In the genomic region with DNA sequence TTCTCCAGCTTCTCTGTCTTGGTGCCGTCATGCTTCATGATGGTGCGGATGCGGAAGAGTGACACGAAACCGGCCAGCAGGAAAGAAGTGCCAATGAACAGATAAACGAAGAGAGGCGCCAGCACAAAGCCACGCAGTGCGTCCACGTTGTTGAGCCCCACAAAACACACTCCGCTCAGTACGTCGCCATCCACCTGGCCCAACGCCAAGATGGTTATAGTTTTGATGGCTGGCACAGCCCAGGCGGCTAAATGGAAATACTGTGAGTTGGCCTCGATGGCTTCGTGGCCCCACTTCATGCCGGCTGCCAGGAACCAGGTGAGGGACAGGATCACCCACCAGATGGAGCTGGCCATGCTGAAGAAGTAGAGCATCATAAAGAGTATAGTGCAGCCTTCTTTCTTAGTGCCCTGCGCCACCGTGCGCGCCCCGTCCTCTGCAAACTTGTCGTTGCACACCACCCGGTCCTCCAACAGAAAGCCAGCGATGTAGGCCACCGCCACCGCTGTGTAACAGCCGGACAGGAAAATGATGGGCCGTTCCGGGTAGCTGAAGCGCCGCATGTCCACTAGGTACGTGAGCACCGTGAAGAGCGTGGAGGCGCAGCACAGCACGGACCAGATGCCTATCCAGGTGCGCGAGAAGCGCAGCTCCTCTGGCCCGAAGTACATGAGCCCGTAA, we compare ENCODE assay signal across 8 mouse cellular contexts. TPM values are rescaled to one million over a fixed set of nuclear protein-coding genes. Genes with fewer than 3 reads are reported as not detected.
DNase-seq lines count a peak whose midpoint lies in the region; ATAC-seq lines count a peak whose summit lies in the region.

No protein-coding gene starts in this region.

- H3K27ac ChIP-seq in heart, embryonic 12.5 days (ENCODE audit: poor library complexity, severe bottlenecking) = peak overlapping the region; percentile 96
- H3K27ac ChIP-seq in kidney, embryonic 16.5 days (ENCODE audit: low read length) = peak overlapping the region; percentile 98
- no peak overlapping the region for H3K27ac ChIP-seq in liver, embryonic 16.5 days (ENCODE audit: low read length)

- WGBS in heart, embryonic 12.5 days = 1% methylated on average over 43 of the region's 43 CpGs
- WGBS in kidney, embryonic 16.5 days = 1% methylated on average over 43 of the region's 43 CpGs
- 6% methylated on average over 43 of the region's 43 CpGs for WGBS in liver, embryonic 16.5 days (ENCODE audit: insufficient replicate concordance)

- H3K9ac ChIP-seq in heart, embryonic 12.5 days = peak overlapping the region; percentile 97
- H3K9ac ChIP-seq in kidney, embryonic 16.5 days (replicated peaks; ENCODE audit: low read length) = peak overlapping the region; percentile 92
- peak overlapping the region; percentile 62; the same call in 1 of the 2 replicates for H3K9ac ChIP-seq in liver, embryonic 16.5 days (ENCODE audit: low read depth, low read length)

- no peaks in the 10 kb centered on the region for H3K27me3 ChIP-seq in heart, embryonic 12.5 days (replicated peaks)
- peaks cover 4% of the 10 kb centered on the region; the same call in 1 of the 2 replicates for H3K27me3 ChIP-seq in kidney, embryonic 16.5 days (ENCODE audit: insufficient read depth, low read length)
- H3K27me3 ChIP-seq in liver, embryonic 16.5 days (ENCODE audit: control insufficient read depth, insufficient read depth, low read depth, low read length) = peaks cover 46% of the 10 kb centered on the region

- H3K36me3 ChIP-seq in heart, embryonic 12.5 days = peaks cover 11% of the 10 kb centered on the region
- H3K36me3 ChIP-seq in kidney, embryonic 16.5 days (ENCODE audit: insufficient read depth, low read length) = peaks cover 2% of the 10 kb centered on the region; the same call in 1 of the 2 replicates
- no peaks in the 10 kb centered on the region for H3K36me3 ChIP-seq in liver, embryonic 16.5 days (ENCODE audit: control insufficient read depth, insufficient read depth)

- peak overlapping the region; percentile 78 for H3K4me3 ChIP-seq in heart, embryonic 12.5 days
- peak overlapping the region; percentile 87 for H3K4me3 ChIP-seq in kidney, embryonic 16.5 days (ENCODE audit: low read length)
- H3K4me3 ChIP-seq in liver, embryonic 16.5 days (ENCODE audit: low read depth, low read length) = peak overlapping the region; percentile 65

- peak; percentile 7 to 41 for DNase-seq in heart, adult 18-20 months
- no peak for DNase-seq in heart, adult 8-10 months (ENCODE audit: low spot score)
- peak; percentile 44 for DNase-seq in embryo, embryonic 9.5 days (ENCODE audit: extremely low spot score)
- DNase-seq in retina, embryonic 14.5 days (ENCODE audit: low spot score) = peak; percentile 51
- no peak for DNase-seq in thymus, postnatal 14 days

- no peak for ATAC-seq in heart, embryonic 12.5 days (ENCODE audit: insufficient number of reproducible peaks, low FRiP score)
- ATAC-seq in kidney, embryonic 16.5 days (ENCODE audit: low FRiP score, low TSS enrichment) = no peak
- no peak for ATAC-seq in liver, embryonic 16.5 days (ENCODE audit: low read depth)

- no peaks in the 10 kb centered on the region for H3K9me3 ChIP-seq in heart, embryonic 12.5 days (replicated peaks)
- H3K9me3 ChIP-seq in kidney, embryonic 16.5 days (ENCODE audit: low read length) = no peaks in the 10 kb centered on the region
- no peaks in the 10 kb centered on the region for H3K9me3 ChIP-seq in liver, embryonic 16.5 days (replicated peaks; ENCODE audit: control insufficient read depth, low read length)

- H3K4me2 ChIP-seq in heart, embryonic 12.5 days = peak overlapping the region; percentile 97
- peak overlapping the region; percentile 91 for H3K4me2 ChIP-seq in kidney, embryonic 16.5 days (replicated peaks; ENCODE audit: low read depth, low read length)
- H3K4me2 ChIP-seq in liver, embryonic 16.5 days (ENCODE audit: low read depth, low read length) = peak overlapping the region; percentile 64

- peaks cover 29% of the 10 kb centered on the region for H3K4me1 ChIP-seq in heart, embryonic 12.5 days (replicated peaks)
- peaks cover 22% of the 10 kb centered on the region for H3K4me1 ChIP-seq in kidney, embryonic 16.5 days (ENCODE audit: insufficient read depth, low read length)
- no peaks in the 10 kb centered on the region; the same call in 1 of the 2 replicates for H3K4me1 ChIP-seq in liver, embryonic 16.5 days (ENCODE audit: control insufficient read depth, low read depth, low read length)

RNA-seq across cellular contexts. Expression of gene Fzd1, which starts 1.7 kb away (rescaled TPM):
- total RNA-seq in heart, adult 18-20 months (2021) = 1 to 10 TPM; 8.5 to 9.1 TPM
- total RNA-seq in heart, adult 8-10 months (2022) = 1 to 10 TPM; 7.9 to 9.6 (median 8.7) TPM
- polyA plus RNA-seq in heart, embryonic 12.5 days (2016; fragmentation: Nextera tagmentation; extraction: Ambion mirVana) = 40.1 and 41.1 TPM in 2 replicates
- 37.5 and 38.8 TPM in 2 replicates for polyA plus RNA-seq in kidney, embryonic 16.5 days (2015; fragmentation: Nextera tagmentation; extraction: Ambion mirVana)
- polyA plus RNA-seq in liver, embryonic 16.5 days (2015; fragmentation: Nextera tagmentation; extraction: Ambion mirVana) = 2.3 and 3.0 TPM in 2 replicates

Comparison
In these comparisons a context has a peak if more than half of its experiments do, and no peak if none do; other contexts are left out.
1. DNase-seq: peak in heart, adult 18-20 months (2 of 2), embryo, embryonic 9.5 days (single experiment) and retina, embryonic 14.5 days (single experiment); none in heart, adult 8-10 months (single experiment) and thymus, postnatal 14 days (single experiment).
2. Peak in every context shown above with its lines, with median percentiles within 50 percentile points of each other: H3K4me2 ChIP-seq, H3K4me3 ChIP-seq and H3K9ac ChIP-seq.